Mouse (Mus musculus): ENCODE measurements around the gene Uba1y. TPM values are rescaled to one million over a fixed set of nuclear protein-coding genes. Genes with fewer than 3 reads are reported as not detected.
"Not testable (repeated sequence)": the region's sequence is repeated elsewhere in the genome, so short reads cannot be mapped to it uniquely, and the experiment has no call there.

Uba1y gene
- not detected in 2 replicates for polyA plus RNA-seq (2015; fragmentation: Nextera tagmentation; extraction: Ambion mirVana)

- Histone ChIP-seq H3K36me3 (ENCODE audit: control insufficient read depth, insufficient read depth) (no peaks in the 10 kb centered on the region), H3K9me3 (replicated peaks; ENCODE audit: control insufficient read depth, low read length) (no peaks in the 10 kb centered on the region), H3K4me3 (ENCODE audit: low read depth, low read length) (no peak within 1 kb of the TSS), H3K4me2 (ENCODE audit: low read depth, low read length) (no peak within 1 kb of the TSS), H3K27ac (ENCODE audit: low read length) (no peak within 1 kb of the TSS), H3K9ac (ENCODE audit: low read depth, low read length) (no peak within 1 kb of the TSS), H3K27me3 (ENCODE audit: control insufficient read depth, insufficient read depth, low read depth, low read length) (no peaks in the 10 kb centered on the region), H3K4me1 (ENCODE audit: control insufficient read depth, low read depth, low read length) (no peaks in the 10 kb centered on the region)
- 81% methylated on average over 8 of the region's 15 CpGs for WGBS (ENCODE audit: insufficient replicate concordance)
- no peak for ATAC-seq (ENCODE audit: low read depth)
Observed at GRCm38 (mm10) chrY:818396-818795, at the start of gene Uba1y. Uba1y (plus strand) TSS chrY:818649.

DNA sequence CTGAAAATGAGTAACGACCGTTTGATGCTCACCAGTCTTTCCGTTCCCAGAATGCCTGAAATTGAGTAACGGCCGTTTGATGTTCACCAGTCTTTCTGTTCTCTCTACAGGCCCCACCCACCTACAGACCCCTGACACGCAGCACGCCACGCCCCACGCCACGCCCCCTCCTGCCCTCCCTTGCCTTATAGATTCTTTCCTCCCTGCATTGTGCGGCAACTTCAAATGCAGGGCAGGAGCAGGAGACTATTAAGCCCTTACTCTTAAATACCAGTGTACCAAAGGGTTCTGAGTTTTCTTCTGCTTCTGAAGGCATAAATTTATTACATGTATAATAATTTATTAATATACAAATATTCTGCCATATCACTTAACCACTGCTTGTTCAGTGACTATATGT, 21.1 kb upstream of the Uba1y start, which contains the start of gene Zfy1:
Zfy1 (minus strand) TSS at position 101 of the 400 bp plus-strand sequence.
- not testable (repeated sequence) for ATAC-seq (ENCODE audit: low read depth); H3K9ac ChIP-seq (ENCODE audit: low read depth, low read length); H3K27me3 ChIP-seq (ENCODE audit: control insufficient read depth, insufficient read depth, low read depth, low read length); H3K4me1 ChIP-seq (ENCODE audit: control insufficient read depth, low read depth, low read length); H3K4me3 ChIP-seq (ENCODE audit: low read depth, low read length); H3K36me3 ChIP-seq (ENCODE audit: control insufficient read depth, insufficient read depth); H3K27ac ChIP-seq (ENCODE audit: low read length); H3K9me3 ChIP-seq (replicated peaks; ENCODE audit: control insufficient read depth, low read length); H3K4me2 ChIP-seq (ENCODE audit: low read depth, low read length)
- WGBS (ENCODE audit: insufficient replicate concordance), result no CpG with 5 or more reads among the region's 11 CpGs

GRCm38 (mm10) chrY:808991-809661, 9.3 kb upstream of the Uba1y start:
- H3K4me1 ChIP-seq (ENCODE audit: control insufficient read depth, low read depth, low read length), result no peaks in the 10 kb centered on the region
- H3K36me3 ChIP-seq (ENCODE audit: control insufficient read depth, insufficient read depth), result no peaks in the 10 kb centered on the region
- no peaks in the 10 kb centered on the region for H3K27me3 ChIP-seq (ENCODE audit: control insufficient read depth, insufficient read depth, low read depth, low read length)
- no peaks in the 10 kb centered on the region for H3K9me3 ChIP-seq (replicated peaks; ENCODE audit: control insufficient read depth, low read length)
- H3K4me3 ChIP-seq (ENCODE audit: low read depth, low read length), result no peak overlapping the region
- H3K27ac ChIP-seq (ENCODE audit: low read length), result no peak overlapping the region
- H3K4me2 ChIP-seq (ENCODE audit: low read depth, low read length), result no peak overlapping the region
- WGBS (ENCODE audit: insufficient replicate concordance), result 0% methylated on average over 7 of the region's 15 CpGs
- no peak overlapping the region for H3K9ac ChIP-seq (ENCODE audit: low read depth, low read length)
- 0 out of 2 replicates have a peak, but pooled peaks have one; percentile 19 for ATAC-seq (ENCODE audit: low read depth)

DNA sequence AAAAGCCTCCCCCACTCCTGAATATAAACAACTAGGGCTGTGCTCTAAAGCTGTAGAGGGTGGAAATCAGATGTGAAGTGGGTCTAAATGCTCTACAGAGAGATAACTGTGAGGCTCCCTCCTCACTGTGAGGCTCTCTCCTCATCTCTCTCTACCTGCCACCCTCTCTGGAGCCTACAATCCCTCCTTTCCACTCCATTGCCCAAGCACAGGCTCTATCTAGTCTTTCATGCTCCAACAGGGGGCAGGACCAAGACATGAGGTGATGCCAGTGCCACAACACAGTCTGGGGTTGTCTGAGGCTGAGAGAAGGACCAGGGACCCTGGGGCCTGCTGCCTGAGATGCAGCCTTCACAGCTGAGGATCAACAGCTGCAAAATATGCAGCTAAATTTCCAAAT, 54.0 kb downstream of the Uba1y start:
- Histone ChIP-seq H3K27ac (ENCODE audit: low read length) (no peak overlapping the region), H3K4me1 (ENCODE audit: control insufficient read depth, low read depth, low read length) (no peaks in the 10 kb centered on the region), H3K4me2 (ENCODE audit: low read depth, low read length) (no peak overlapping the region), H3K4me3 (ENCODE audit: low read depth, low read length) (no peak overlapping the region), H3K9me3 (replicated peaks; ENCODE audit: control insufficient read depth, low read length) (no peaks in the 10 kb centered on the region), H3K36me3 (ENCODE audit: control insufficient read depth, insufficient read depth) (no peaks in the 10 kb centered on the region), H3K9ac (ENCODE audit: low read depth, low read length) (no peak overlapping the region), H3K27me3 (ENCODE audit: control insufficient read depth, insufficient read depth, low read depth, low read length) (no peaks in the 10 kb centered on the region)
- ATAC-seq (ENCODE audit: low read depth), result no peak

DNA sequence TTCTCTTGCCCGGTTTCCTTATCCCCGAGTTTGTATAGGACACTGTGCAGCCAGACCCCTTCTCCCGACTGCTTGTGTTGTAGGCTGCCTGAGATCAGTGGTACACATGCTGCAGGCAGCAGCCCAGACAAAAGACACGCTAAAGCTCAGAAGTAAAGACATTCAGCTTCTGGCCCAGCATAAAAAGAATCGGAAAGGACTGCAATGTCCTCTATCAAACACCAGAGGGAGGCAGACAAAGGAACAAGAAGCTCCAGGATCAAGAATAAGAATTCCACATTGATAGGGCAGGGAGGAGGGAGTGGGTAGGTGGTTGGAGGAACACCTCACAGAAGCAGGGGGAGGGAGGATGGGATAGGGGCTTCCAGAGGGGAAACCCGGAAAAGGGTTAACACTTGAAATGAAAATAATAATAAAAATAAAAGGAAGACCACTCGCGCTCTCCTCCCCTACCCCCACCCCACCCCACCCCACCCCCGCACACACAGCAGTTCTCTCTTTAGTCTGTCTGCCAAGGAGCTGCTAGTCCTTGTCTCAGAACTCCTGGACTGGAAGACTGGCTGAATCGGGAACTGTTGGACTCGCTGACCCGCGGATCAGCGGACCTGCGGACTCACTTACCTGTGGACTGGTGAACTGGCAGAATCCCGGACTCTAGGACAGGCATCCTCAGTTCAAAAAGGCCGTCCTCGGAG, 54.6 kb downstream of the Uba1y start:
- no peaks in the 10 kb centered on the region for H3K36me3 ChIP-seq (ENCODE audit: control insufficient read depth, insufficient read depth)
- H3K4me2 ChIP-seq (ENCODE audit: low read depth, low read length), result no peak overlapping the region
- H3K4me3 ChIP-seq (ENCODE audit: low read depth, low read length), result no peak overlapping the region
- no peaks in the 10 kb centered on the region for H3K4me1 ChIP-seq (ENCODE audit: control insufficient read depth, low read depth, low read length)
- H3K9me3 ChIP-seq (replicated peaks; ENCODE audit: control insufficient read depth, low read length), result no peaks in the 10 kb centered on the region
- no peak overlapping the region for H3K9ac ChIP-seq (ENCODE audit: low read depth, low read length)
- no peak for ATAC-seq (ENCODE audit: low read depth)
- H3K27me3 ChIP-seq (ENCODE audit: control insufficient read depth, insufficient read depth, low read depth, low read length), result no peaks in the 10 kb centered on the region
- 21% methylated on average over 5 of the region's 18 CpGs for WGBS (ENCODE audit: insufficient replicate concordance)
- H3K27ac ChIP-seq (ENCODE audit: low read length), result no peak overlapping the region

Other genes starting within 250 kb of the Uba1y start
- not detected in 2 replicates for gene Zfy1, start 21.2 kb upstream of the Uba1y start, polyA plus RNA-seq (2015; fragmentation: Nextera tagmentation; extraction: Ambion mirVana)
- gene Kdm5d, start 79.1 kb downstream of the Uba1y start, polyA plus RNA-seq (2015; fragmentation: Nextera tagmentation; extraction: Ambion mirVana), result 1.2 and 2.4 TPM in 2 replicates
- 9.3 and 19.9 TPM in 2 replicates for gene Eif2s3y, start 191.9 kb downstream of the Uba1y start, polyA plus RNA-seq (2015; fragmentation: Nextera tagmentation; extraction: Ambion mirVana)